Mouse (Mus musculus) embryonic facial prominence, embryonic 12.5 days (tissue): ENCODE results near the gene Slc2a10. TPM values are rescaled to one million over a fixed set of nuclear protein-coding genes. Genes with fewer than 3 reads are reported as not detected.

Source experiments
- ATAC-seq: fragments of 200-750 bp; cut with Nextera tagmentation; 2 replicates; pipeline ENCODE4 v1.8.0; 2017; ENCODE audit not compliant: insufficient number of reproducible peaks, insufficient read depth, low FRiP score, low TSS enrichment
- H3K27ac ChIP-seq: fragments of 300-500 bp; sonication (generic); 2 replicates; pipeline ENCODE4 v1.5.1; 2016; ENCODE audit warnings: mild to moderate bottlenecking
- H3K27me3 ChIP-seq: fragments of 300-500 bp; sonication (generic); 2 replicates; pipeline ENCODE4 v1.6.1; 2016; ENCODE audit warnings: mild to moderate bottlenecking, moderate library complexity
- H3K36me3 ChIP-seq: fragments of 300-500 bp; sonication (generic); 2 replicates; pipeline ENCODE4 v1.6.1; 2016; ENCODE audit warnings: mild to moderate bottlenecking
- H3K4me1 ChIP-seq: fragments of 300-500 bp; sonication (generic); 2 replicates; pipeline ENCODE4 v1.6.1; 2016
- H3K4me2 ChIP-seq: fragments of 300-500 bp; sonication (generic); replicated peaks from 2 replicates; pipeline ENCODE4 v1.6.1; 2016; ENCODE audit warnings: mild to moderate bottlenecking, moderate library complexity
- H3K4me3 ChIP-seq: fragments of 300-500 bp; sonication (generic); 2 replicates; pipeline ENCODE4 v1.5.1; 2016; ENCODE audit warnings: mild to moderate bottlenecking
- H3K9ac ChIP-seq: fragments of 300-500 bp; sonication (generic); 2 replicates; pipeline ENCODE4 v1.6.1; 2016; ENCODE audit warnings: mild to moderate bottlenecking, moderate library complexity
- H3K9me3 ChIP-seq: fragments of 300-500 bp; sonication (generic); 2 replicates; pipeline ENCODE4 v1.6.1; 2016; ENCODE audit warnings: mild to moderate bottlenecking, moderate library complexity
- WGBS: fragments of 180-500 bp; shearing (Covaris S2); methylation state at CpG from one replicate; pipeline ENCODE4 v1.1.7; 2016; 5-methylcytosine and 5-hydroxymethylcytosine counted together
- polyA plus RNA-seq: library from polyadenylated mRNA; unstranded; fragments of >200 nt; fragmentation: Nextera tagmentation; extraction: Ambion mirVana; gene quantifications from 2 replicates; pipeline ENCODE4 v1.2.1, GENCODE M21; 2016

Gene Slc2a10
- 10.2 TPM in 2 replicates for polyA plus RNA-seq

DNA sequence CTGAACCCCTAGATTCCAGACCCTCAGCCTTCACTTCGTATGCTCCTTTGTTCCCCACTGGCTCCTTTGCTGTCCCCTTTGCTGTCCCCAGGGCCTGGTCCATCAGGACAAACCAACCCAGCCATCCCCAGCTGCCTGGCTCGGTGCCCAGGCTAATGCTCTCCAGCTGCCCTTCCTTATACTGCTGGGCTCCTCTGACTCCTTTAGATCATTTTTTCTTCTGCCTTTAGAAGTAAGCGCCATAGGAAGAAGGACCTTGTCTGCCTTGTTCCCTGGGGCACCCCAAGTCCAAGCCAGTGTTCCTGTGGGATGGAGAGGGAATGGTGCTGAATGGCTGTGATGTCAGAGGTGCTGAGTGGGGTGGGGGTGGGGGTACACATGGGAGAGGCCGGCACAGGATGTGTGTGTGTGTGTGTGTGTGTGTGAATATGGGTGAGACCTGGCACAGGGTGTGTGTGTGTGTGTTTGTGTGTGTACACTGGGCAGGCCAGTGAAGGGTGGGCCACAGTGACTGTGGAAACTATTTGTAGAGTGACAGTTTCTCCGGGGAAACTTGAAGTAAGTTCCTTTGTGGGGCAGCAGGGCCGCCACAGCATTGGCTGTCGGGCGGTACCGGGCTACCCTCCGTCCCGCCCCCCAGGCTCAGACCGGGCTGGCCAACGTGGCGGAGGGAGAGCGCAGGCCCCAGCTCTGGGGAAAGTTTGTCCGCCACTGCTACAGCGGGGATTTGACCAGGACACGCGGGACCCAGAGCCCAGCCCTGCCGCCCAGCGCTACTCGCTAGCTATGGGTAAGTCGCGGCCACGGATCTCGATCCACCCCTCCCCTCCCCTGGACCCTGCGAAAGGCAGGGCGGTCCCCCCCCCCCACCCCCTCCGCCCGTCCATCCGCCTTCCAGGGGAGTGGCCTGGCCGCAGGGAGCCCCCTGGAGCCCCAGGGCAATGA is at the start of gene Slc2a10:
TSS of gene Slc2a10 (plus strand) at position 529 of the 945 bp plus-strand sequence.
- Histone ChIP-seq H3K4me2 (peak within 1 kb of the TSS; percentile 83), H3K4me1 (peaks cover 26% of the 10 kb centered on the region), H3K36me3 (no peaks in the 10 kb centered on the region), H3K4me3 (peak within 1 kb of the TSS; percentile 51), H3K9me3 (no peaks in the 10 kb centered on the region), H3K9ac (peak within 1 kb of the TSS; percentile 75), H3K27ac (peak within 1 kb of the TSS; percentile 77), H3K27me3 (no peaks in the 10 kb centered on the region)
- 4% methylated on average over 26 of the region's 32 CpGs for WGBS
- ATAC-seq, result peak; percentile 83

DNA sequence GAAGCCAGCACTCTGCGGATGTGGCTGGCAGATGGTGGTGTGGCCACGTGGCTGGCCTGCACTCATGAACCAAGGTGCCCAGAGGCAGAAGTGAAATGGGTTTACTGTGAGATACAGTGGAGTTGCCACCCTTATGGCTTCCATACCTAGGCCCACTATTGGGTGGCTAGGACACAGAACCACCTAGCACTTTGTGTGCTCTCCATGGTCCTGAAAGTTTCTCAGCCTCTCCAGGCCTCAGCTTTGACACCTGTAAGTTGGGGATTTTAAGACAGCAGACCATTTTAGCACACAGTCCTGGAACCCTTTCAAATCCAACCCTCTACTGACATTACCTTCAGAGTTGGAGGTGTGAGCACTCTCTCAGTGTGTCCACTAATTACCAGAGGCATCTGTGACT is 46.9 kb upstream of the Slc2a10 start:
- Histone ChIP-seq H3K9ac (no peak overlapping the region), H3K4me3 (no peak overlapping the region), H3K27ac (no peak overlapping the region), H3K36me3 (no peaks in the 10 kb centered on the region), H3K4me2 (no peak overlapping the region), H3K27me3 (no peaks in the 10 kb centered on the region), H3K9me3 (no peaks in the 10 kb centered on the region), H3K4me1 (no peaks in the 10 kb centered on the region)
- 62% methylated on average over 2 of the region's 2 CpGs for WGBS
- ATAC-seq, result no peak

DNA sequence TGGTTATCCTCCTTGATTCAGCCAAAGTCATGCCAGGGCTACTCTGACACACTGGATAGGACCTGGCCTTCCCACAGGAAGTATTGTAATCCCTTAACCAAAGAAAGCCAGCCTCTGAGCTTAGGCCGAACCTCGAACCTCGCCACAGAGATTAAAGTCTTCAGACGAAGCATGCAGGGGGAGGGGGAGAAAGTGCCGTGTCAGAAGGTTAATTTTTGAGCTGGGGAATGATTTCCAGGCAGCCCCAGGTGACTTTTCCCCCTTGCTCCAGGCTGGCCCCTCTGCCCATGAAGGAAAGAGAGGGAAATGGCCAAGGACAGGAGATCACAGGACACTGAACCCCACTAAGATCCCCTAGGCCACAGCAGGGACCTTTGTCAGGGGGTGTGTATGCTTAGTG is 45.4 kb upstream of the Slc2a10 start:
- H3K4me3 ChIP-seq, result no peak overlapping the region
- 37% methylated on average over 5 of the region's 5 CpGs for WGBS
- no peaks in the 10 kb centered on the region for H3K27me3 ChIP-seq
- no peak overlapping the region for H3K4me2 ChIP-seq
- no peaks in the 10 kb centered on the region for H3K4me1 ChIP-seq
- H3K9ac ChIP-seq, result no peak overlapping the region
- no peak overlapping the region for H3K27ac ChIP-seq
- H3K36me3 ChIP-seq, result no peaks in the 10 kb centered on the region
- no peak for ATAC-seq
- no peaks in the 10 kb centered on the region for H3K9me3 ChIP-seq

DNA sequence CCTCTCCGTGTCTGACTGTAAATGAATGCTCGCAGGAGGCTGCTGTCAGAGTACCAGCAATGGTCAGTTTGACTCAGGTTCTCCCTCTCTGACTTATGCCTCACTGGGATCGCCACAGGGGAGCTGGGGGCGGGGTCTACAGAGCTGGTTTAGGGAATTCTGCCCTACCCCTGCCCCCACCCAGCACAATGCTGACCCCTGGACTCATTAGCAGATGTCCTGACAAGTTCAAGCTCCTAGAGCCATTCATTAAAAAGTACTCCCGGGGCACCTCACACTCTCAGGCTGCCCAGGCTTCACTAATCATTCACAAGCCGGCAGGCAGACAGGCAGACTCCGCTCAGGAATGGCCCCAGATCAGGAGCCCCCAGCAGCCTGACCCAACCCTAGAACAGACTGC is 43.9 kb upstream of the Slc2a10 start:
- no peaks in the 10 kb centered on the region for H3K36me3 ChIP-seq
- H3K4me2 ChIP-seq, result no peak overlapping the region
- no peak for ATAC-seq
- no peaks in the 10 kb centered on the region for H3K9me3 ChIP-seq
- no peak overlapping the region for H3K4me3 ChIP-seq
- H3K4me1 ChIP-seq, result no peaks in the 10 kb centered on the region
- no peaks in the 10 kb centered on the region for H3K27me3 ChIP-seq
- no peak overlapping the region for H3K9ac ChIP-seq
- no peak overlapping the region for H3K27ac ChIP-seq
- WGBS, result 20% methylated on average over 7 of the region's 7 CpGs

DNA sequence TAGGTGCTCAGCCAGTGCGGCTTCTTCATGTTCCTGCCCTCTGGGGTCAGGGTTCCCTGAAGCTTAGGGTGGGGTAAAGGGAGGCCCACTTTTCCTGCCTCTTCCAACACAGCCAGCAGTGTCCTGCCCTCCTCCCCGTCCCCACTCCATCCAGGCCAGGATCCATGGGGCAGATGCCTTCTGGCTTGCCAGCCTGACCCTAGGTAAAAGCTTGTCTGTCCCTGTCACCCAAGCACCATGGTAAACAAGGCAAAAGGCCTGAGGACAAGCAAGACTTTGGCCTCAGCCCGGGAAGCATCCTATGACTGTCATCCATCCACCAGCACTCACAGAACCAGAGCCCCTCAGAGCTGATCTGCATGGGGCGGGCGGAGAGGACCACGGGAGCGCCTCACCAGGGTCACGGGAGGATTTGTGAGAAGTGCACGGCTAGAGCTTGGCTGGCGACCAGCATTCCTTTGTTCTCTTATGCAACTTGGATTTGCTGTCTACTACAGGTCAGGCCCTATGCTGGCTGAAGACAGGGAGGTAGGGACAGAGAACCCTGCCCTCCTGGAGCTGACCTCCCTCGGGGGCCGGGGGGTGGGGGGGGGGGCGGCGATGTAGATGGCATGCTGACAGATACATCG is 35.6 kb upstream of the Slc2a10 start:
- Histone ChIP-seq H3K27ac (no peak overlapping the region), H3K4me3 (no peak overlapping the region), H3K36me3 (no peaks in the 10 kb centered on the region), H3K9ac (no peak overlapping the region), H3K4me2 (no peak overlapping the region), H3K27me3 (peaks cover 16% of the 10 kb centered on the region), H3K4me1 (peaks cover under 1% of the 10 kb centered on the region; the same call in 1 of the 2 replicates), H3K9me3 (no peaks in the 10 kb centered on the region)
- 59% methylated on average over 15 of the region's 15 CpGs for WGBS
- ATAC-seq, result no peak

DNA sequence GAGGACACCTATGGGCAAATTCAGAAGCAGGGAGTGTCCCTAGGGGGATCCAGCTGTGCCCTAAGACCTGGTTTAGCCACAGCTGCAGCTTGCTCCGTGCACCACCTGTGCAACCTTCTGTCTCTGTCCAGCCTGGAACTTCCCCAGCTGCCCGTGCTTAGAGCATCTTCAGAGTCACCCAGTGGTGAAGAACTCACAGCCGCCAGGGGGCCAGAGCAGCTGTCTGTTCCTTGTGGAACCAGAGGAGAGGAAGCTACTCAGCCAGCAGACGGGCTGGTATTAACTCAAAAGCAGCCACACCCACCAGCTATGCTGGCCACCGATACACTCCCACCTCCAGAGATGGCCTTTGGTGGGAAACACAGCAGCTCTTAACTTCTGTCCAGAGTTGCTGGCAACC is 33.4 kb upstream of the Slc2a10 start:
- Histone ChIP-seq H3K9me3 (no peaks in the 10 kb centered on the region), H3K36me3 (no peaks in the 10 kb centered on the region), H3K27me3 (peaks cover 25% of the 10 kb centered on the region), H3K9ac (no peak overlapping the region), H3K4me1 (peaks cover 4% of the 10 kb centered on the region; the same call in 1 of the 2 replicates), H3K4me2 (no peak overlapping the region), H3K27ac (no peak overlapping the region), H3K4me3 (no peak overlapping the region)
- 34% methylated on average over 5 of the region's 5 CpGs for WGBS
- ATAC-seq, result no peak

DNA sequence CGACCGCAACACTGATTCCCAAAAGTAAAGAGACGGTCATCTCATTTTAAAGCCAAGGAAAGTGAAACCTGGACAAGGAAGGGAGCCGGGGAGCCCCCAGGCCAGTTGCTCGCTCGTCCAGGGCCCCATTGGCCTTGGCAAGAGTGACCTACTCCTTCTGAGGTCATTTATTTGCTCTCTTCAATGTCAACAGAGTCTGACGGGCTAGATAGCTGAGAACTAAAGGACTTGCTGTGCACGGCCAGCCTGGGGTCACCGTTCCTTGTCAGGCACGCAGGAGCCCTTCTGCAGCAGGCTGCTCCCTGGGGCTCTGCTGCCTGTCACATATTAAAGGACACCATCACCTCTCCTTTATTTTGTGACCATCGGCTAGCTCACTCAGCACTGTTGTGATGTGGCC is 31.6 kb upstream of the Slc2a10 start:
- Histone ChIP-seq H3K27me3 (peaks cover 21% of the 10 kb centered on the region), H3K4me1 (peaks cover 4% of the 10 kb centered on the region; the same call in 1 of the 2 replicates), H3K36me3 (no peaks in the 10 kb centered on the region), H3K9me3 (no peaks in the 10 kb centered on the region), H3K4me3 (no peak overlapping the region), H3K4me2 (no peak overlapping the region), H3K9ac (no peak overlapping the region), H3K27ac (no peak overlapping the region)
- ATAC-seq, result no peak
- 64% methylated on average over 11 of the region's 11 CpGs for WGBS

DNA sequence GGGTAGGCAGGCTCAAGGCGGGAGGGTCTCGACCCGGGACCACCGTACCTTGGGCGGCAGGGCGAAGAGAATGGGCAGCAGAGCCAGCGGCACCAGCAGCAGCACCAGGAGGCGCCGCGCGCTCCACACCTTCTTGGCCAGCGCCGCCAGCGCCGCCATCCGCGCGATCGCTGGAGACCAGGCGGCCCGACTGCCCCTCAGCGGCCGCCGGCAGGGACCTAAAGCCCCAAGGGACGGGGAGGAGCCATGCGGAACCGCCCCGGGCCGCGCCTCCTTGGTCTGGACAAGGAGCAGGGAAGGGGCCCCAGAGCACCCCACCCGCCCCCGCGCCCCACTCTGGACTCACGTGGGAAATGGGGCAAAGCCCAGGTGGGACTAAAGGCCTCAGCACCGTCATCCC is 30.6 kb upstream of the Slc2a10 start, which contains the start of gene Slc13a3:
TSS of gene Slc13a3 (minus strand) at position 228 of the 400 bp plus-strand sequence.
- H3K9ac ChIP-seq, result peak within 1 kb of the TSS; percentile 36; the same call in 1 of the 2 replicates
- peaks cover 4% of the 10 kb centered on the region; the same call in 1 of the 2 replicates for H3K4me1 ChIP-seq
- peak within 1 kb of the TSS; percentile 18; the same call in 1 of the 2 replicates for H3K4me3 ChIP-seq
- 6% methylated on average over 26 of the region's 35 CpGs for WGBS
- no peak for ATAC-seq
- peak within 1 kb of the TSS; percentile 44 for H3K4me2 ChIP-seq
- peaks cover 20% of the 10 kb centered on the region for H3K27me3 ChIP-seq
- H3K36me3 ChIP-seq, result no peaks in the 10 kb centered on the region
- no peaks in the 10 kb centered on the region for H3K9me3 ChIP-seq
- H3K27ac ChIP-seq, result no peak within 1 kb of the TSS

DNA sequence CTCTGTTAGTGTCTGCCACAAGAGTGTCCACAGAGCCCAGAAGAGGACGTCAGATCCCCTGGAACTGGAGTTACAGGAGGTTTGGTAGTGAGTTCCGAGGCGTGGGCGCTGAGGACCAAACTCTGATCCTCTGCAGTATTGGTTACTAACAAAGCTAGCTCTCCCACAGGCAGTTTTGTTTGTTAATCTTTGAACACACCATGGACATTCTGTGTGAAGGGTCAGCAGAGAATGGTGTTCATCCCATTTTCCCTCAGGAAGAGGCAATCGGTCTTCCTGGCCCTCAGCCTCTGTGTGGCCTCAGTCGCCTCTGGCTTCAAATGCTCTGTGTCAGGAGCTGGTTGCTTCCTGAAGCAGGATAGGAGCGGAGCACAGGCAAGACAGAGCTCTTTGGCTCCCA is 28.2 kb upstream of the Slc2a10 start:
- H3K4me3 ChIP-seq, result no peak overlapping the region
- no peaks in the 10 kb centered on the region for H3K9me3 ChIP-seq
- WGBS, result 71% methylated on average over 7 of the region's 7 CpGs
- no peaks in the 10 kb centered on the region for H3K36me3 ChIP-seq
- no peak overlapping the region for H3K4me2 ChIP-seq
- no peak overlapping the region for H3K9ac ChIP-seq
- no peak overlapping the region for H3K27ac ChIP-seq
- H3K4me1 ChIP-seq, result peaks cover 4% of the 10 kb centered on the region; the same call in 1 of the 2 replicates
- H3K27me3 ChIP-seq, result peaks cover 20% of the 10 kb centered on the region
- no peak for ATAC-seq

DNA sequence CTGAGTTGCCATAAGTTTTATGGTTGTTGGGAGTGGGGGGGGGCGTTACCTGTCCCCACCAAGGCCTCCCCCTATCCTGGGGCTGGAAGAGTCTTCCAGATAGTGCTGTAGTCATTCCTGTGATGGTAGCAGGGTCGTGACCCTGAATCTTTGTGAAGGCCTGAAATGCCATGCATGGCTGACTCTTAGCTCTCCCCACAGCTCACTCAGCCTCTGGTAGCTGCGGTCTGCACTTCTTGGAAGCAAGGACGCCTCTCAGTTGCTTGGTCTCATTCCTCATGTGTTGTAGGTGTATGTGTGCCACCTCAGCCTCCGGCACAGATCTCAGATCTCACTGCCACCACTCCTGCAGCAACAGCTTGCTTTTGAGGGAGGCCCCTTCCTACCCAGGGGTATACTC is 27.7 kb upstream of the Slc2a10 start:
- H3K4me2 ChIP-seq, result no peak overlapping the region
- peaks cover 4% of the 10 kb centered on the region; the same call in 1 of the 2 replicates for H3K4me1 ChIP-seq
- H3K27ac ChIP-seq, result no peak overlapping the region
- ATAC-seq, result no peak
- WGBS, result 67% methylated on average over 5 of the region's 5 CpGs
- no peaks in the 10 kb centered on the region for H3K9me3 ChIP-seq
- no peak overlapping the region for H3K9ac ChIP-seq
- no peak overlapping the region for H3K4me3 ChIP-seq
- no peaks in the 10 kb centered on the region for H3K36me3 ChIP-seq
- peaks cover 20% of the 10 kb centered on the region for H3K27me3 ChIP-seq

DNA sequence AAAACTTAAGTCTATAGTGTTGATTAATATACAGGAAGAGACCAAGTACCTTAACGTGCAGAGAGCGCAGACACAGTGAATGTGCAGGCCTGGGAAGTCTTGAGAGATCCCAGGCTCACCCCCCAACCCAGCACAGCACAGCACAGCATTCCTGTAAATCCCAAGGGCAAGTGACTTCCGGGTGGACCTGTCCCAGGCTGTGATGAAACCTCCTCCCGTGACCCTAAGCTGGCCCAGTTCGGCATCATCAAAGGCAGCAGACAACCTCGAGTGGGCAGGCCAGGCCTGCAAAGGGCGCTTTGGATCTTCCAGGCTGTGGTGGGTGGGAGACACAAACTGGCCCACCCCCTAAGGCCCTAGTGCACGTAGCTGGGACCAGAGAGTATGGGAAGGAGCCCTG is 21.6 kb upstream of the Slc2a10 start:
- Histone ChIP-seq H3K27ac (no peak overlapping the region), H3K9ac (no peak overlapping the region), H3K27me3 (no peaks in the 10 kb centered on the region), H3K36me3 (no peaks in the 10 kb centered on the region), H3K4me2 (no peak overlapping the region), H3K4me1 (0 out of 2 replicates have a peak, but pooled peaks cover 3% of the 10 kb centered on the region), H3K9me3 (no peaks in the 10 kb centered on the region), H3K4me3 (no peak overlapping the region)
- ATAC-seq, result no peak
- 50% methylated on average over 8 of the region's 8 CpGs for WGBS
